8 mouse cellular contexts compared by ENCODE assay signal in genomic region chr2:118763469-118763868, GRCm38 (mm10). TPM values are rescaled to one million over a fixed set of nuclear protein-coding genes. Genes with fewer than 3 reads are reported as not detected.
DNase-seq lines count a peak whose midpoint lies in the region; ATAC-seq and TF ChIP-seq lines count a peak whose summit lies in the region.

No protein-coding gene starts in this region.

- no peak for TF ChIP-seq CTCF in heart, postnatal 0 days (IDR thresholded peaks at IDR 0.05; ENCODE audit: low read depth)
- TF ChIP-seq CTCF in small intestine, adult 2 months (IDR thresholded peaks at IDR 0.05; ENCODE audit: extremely low read depth, insufficient read length, insufficient replicate concordance, low read depth, low read length), result no peak

- no peak overlapping the region for H3K4me3 ChIP-seq in heart, postnatal 0 days (ENCODE audit: low read depth, low read length)
- H3K4me3 ChIP-seq in small intestine, adult 2 months (ENCODE audit: low read depth, low read length), result no peak overlapping the region

- TF ChIP-seq EP300 in heart, postnatal 0 days (IDR thresholded peaks at IDR 0.05; ENCODE audit: low read depth), result no peak

- no peak overlapping the region for H3K4me2 ChIP-seq in heart, postnatal 0 days (ENCODE audit: low read depth, low read length)

- H3K9me3 ChIP-seq in heart, postnatal 0 days (replicated peaks; ENCODE audit: control insufficient read depth, low read length), result no peaks in the 10 kb centered on the region

- peak overlapping the region; percentile 93 for H3K27ac ChIP-seq in heart, postnatal 0 days (ENCODE audit: low read depth)
- peak overlapping the region; percentile 64 for H3K27ac ChIP-seq in small intestine, adult 2 months (ENCODE audit: insufficient read depth, low read depth, low read length)

- DNase-seq in layer of hippocampus, adult 11-12 months (ENCODE audit: low spot score), result peak; percentile 68
- no peak for DNase-seq in layer of hippocampus, adult 9-10 months (ENCODE audit: low spot score)
- DNase-seq in brain, adult 2 months (ENCODE audit: low read depth, low spot score), result peak; percentile 94
- no peak for DNase-seq in heart, postnatal 0 days (ENCODE audit: low spot score)
- peak; percentile 41 to 49 for DNase-seq in layer of hippocampus, postnatal 10 days (ENCODE audit: low spot score in 2 of 2)
- DNase-seq in MN1 (ENCODE audit: low spot score), result no peak
- no peak for DNase-seq in embryo, embryonic 9.5 days (ENCODE audit: extremely low spot score)

- TF ChIP-seq POLR2A in small intestine, adult 2 months (IDR thresholded peaks at IDR 0.05; ENCODE audit: low read depth, low read length), result no peak

- peaks cover 43% of the 10 kb centered on the region for H3K4me1 ChIP-seq in heart, postnatal 0 days (ENCODE audit: control insufficient read depth, insufficient read depth)
- peaks cover 69% of the 10 kb centered on the region for H3K4me1 ChIP-seq in small intestine, adult 2 months (ENCODE audit: control insufficient read depth, insufficient read depth, insufficient read length, low read length)

- WGBS in heart, postnatal 0 days, result 61% methylated on average over 7 of the region's 7 CpGs
- 73% methylated on average over 7 of the region's 7 CpGs for WGBS in small intestine, adult 2 months

- 0 out of 2 replicates have a peak overlapping the region, but pooled peaks have one; percentile 5 for H3K9ac ChIP-seq in heart, postnatal 0 days (replicated peaks; ENCODE audit: low read depth, low read length)

- ATAC-seq in heart, postnatal 0 days (ENCODE audit: insufficient read depth, low read depth), result no peak

- H3K27me3 ChIP-seq in heart, postnatal 0 days (ENCODE audit: control insufficient read depth, insufficient read depth, low read length), result no peaks in the 10 kb centered on the region
- H3K27me3 ChIP-seq in small intestine, adult 2 months (ENCODE audit: control insufficient read depth, insufficient read depth, low read length), result no peaks in the 10 kb centered on the region

- H3K36me3 ChIP-seq in heart, postnatal 0 days (replicated peaks; ENCODE audit: control insufficient read depth, insufficient read depth, low read length), result peaks cover 6% of the 10 kb centered on the region; the same call in 1 of the 2 replicates
- H3K36me3 ChIP-seq in small intestine, adult 2 months (ENCODE audit: control insufficient read depth, insufficient read depth, low read length), result no peaks in the 10 kb centered on the region

RNA-seq across cellular contexts. Expression of gene Ccdc9b, which starts 1.0 kb away (rescaled TPM):
- total RNA-seq in heart, postnatal 0 days (2014; rRNA removed; ENCODE audit: low replicate concordance), result 5.7 and 6.8 TPM in 2 replicates
- polyA plus RNA-seq in heart, postnatal 0 days (2015; fragmentation: Nextera tagmentation; extraction: Ambion mirVana), result 3.3 and 3.4 TPM in 2 replicates
- total RNA-seq in layer of hippocampus, postnatal 10 days (2021), result 1 to 10 TPM; 2.4 to 2.6 TPM
- polyA plus RNA-seq in small intestine, adult 2 months (2012; rRNA removed), result 2.4 and 3.3 TPM in 2 replicates

RNA-seq across cellular contexts. Expression of gene Phgr1, which starts 9.1 kb away (rescaled TPM):
- total RNA-seq in heart, postnatal 0 days (2014; rRNA removed; ENCODE audit: low replicate concordance), result not detected in 2 replicates
- not detected in 2 replicates for polyA plus RNA-seq in heart, postnatal 0 days (2015; fragmentation: Nextera tagmentation; extraction: Ambion mirVana)
- total RNA-seq in layer of hippocampus, postnatal 10 days (2021), result not detected
- 2,253 and 5,176 TPM in 2 replicates for polyA plus RNA-seq in small intestine, adult 2 months (2012; rRNA removed)

RNA-seq across cellular contexts. Expression of gene Disp2, which starts 16.1 kb away (rescaled TPM):
- total RNA-seq in heart, postnatal 0 days (2014; rRNA removed; ENCODE audit: low replicate concordance), result 0.19 and 0.38 TPM in 2 replicates
- 0.03 and 0.07 TPM in 2 replicates for polyA plus RNA-seq in heart, postnatal 0 days (2015; fragmentation: Nextera tagmentation; extraction: Ambion mirVana)
- 100 to 1,000 TPM; 191 to 195 TPM for total RNA-seq in layer of hippocampus, postnatal 10 days (2021)
- 1.7 and 3.5 TPM in 2 replicates for polyA plus RNA-seq in small intestine, adult 2 months (2012; rRNA removed)

RNA-seq across cellular contexts. Expression of gene Inafm2, which starts 17.9 kb away (rescaled TPM):
- 39.4 and 44.2 TPM in 2 replicates for total RNA-seq in heart, postnatal 0 days (2014; rRNA removed; ENCODE audit: low replicate concordance)
- polyA plus RNA-seq in heart, postnatal 0 days (2015; fragmentation: Nextera tagmentation; extraction: Ambion mirVana), result 39.9 and 48.4 TPM in 2 replicates
- 10 to 100 TPM; 31.7 to 33.4 TPM for total RNA-seq in layer of hippocampus, postnatal 10 days (2021)
- polyA plus RNA-seq in small intestine, adult 2 months (2012; rRNA removed), result 6.2 and 8.8 TPM in 2 replicates

RNA-seq across cellular contexts. Expression of gene Plcb2, which starts 35.2 kb away (rescaled TPM):
- 1.6 and 7.6 TPM in 2 replicates for total RNA-seq in heart, postnatal 0 days (2014; rRNA removed; ENCODE audit: low replicate concordance)
- 2.0 and 2.6 TPM in 2 replicates for polyA plus RNA-seq in heart, postnatal 0 days (2015; fragmentation: Nextera tagmentation; extraction: Ambion mirVana)
- total RNA-seq in layer of hippocampus, postnatal 10 days (2021), result 1 to 10 TPM; 2.1 to 2.9 TPM
- polyA plus RNA-seq in small intestine, adult 2 months (2012; rRNA removed), result 2.9 and 6.2 TPM in 2 replicates

Comparison
In these comparisons a context has a peak if more than half of its experiments do, and no peak if none do; other contexts are left out.
1. DNase-seq: peak in layer of hippocampus, adult 11-12 months (single experiment), brain, adult 2 months (single experiment) and layer of hippocampus, postnatal 10 days (2 of 2); none in layer of hippocampus, adult 9-10 months (single experiment), heart, postnatal 0 days (single experiment), MN1 (single experiment) and embryo, embryonic 9.5 days (single experiment).
2. RNA of gene Disp2, which starts 16.1 kb away (total RNA-seq): 191 to 195 TPM in layer of hippocampus, postnatal 10 days; 0.19 to 0.38 TPM in heart, postnatal 0 days; every median in the first group is over 100 times any median in the second.